Mouse (Mus musculus) B cell, adult 67 days (primary cell): ENCODE measurements around the gene Gm49321. TPM values are rescaled to one million over a fixed set of nuclear protein-coding genes. Genes with fewer than 3 reads are reported as not detected.

Experiments used
- total RNA-seq, 2 experiments: library from RNA; stranded (reverse); gene quantifications; 4 replicates each; pipeline ENCODE4 v1.2.4; 2023

Gene Gm49321
- 10 to 100 TPM in 1 of 2 experiments, 1 to 10 TPM in 1; 8.4 to 12.9 TPM for total RNA-seq

DNA sequence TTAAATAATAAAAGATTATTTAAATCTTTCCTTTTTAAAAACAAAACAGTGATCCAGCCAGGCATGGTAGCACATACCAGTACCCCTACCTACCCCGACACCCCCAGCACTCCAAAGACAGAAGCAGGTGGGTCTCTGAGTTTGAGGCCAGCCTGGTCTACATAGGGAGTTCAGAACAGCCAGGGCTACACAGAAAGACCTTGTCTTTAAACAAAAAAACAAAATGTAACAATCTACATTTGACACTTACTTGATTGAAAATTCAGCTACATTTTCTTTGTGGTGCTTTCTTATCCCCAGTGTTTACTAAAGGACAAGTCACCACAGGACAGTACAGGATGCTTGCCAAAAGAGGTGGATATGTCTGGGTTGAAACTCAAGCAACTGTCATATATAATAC, at the start of gene Gm49321:
Gene Gm49321 (plus strand): TSS at position 301 of the 400 bp plus-strand sequence.

DNA sequence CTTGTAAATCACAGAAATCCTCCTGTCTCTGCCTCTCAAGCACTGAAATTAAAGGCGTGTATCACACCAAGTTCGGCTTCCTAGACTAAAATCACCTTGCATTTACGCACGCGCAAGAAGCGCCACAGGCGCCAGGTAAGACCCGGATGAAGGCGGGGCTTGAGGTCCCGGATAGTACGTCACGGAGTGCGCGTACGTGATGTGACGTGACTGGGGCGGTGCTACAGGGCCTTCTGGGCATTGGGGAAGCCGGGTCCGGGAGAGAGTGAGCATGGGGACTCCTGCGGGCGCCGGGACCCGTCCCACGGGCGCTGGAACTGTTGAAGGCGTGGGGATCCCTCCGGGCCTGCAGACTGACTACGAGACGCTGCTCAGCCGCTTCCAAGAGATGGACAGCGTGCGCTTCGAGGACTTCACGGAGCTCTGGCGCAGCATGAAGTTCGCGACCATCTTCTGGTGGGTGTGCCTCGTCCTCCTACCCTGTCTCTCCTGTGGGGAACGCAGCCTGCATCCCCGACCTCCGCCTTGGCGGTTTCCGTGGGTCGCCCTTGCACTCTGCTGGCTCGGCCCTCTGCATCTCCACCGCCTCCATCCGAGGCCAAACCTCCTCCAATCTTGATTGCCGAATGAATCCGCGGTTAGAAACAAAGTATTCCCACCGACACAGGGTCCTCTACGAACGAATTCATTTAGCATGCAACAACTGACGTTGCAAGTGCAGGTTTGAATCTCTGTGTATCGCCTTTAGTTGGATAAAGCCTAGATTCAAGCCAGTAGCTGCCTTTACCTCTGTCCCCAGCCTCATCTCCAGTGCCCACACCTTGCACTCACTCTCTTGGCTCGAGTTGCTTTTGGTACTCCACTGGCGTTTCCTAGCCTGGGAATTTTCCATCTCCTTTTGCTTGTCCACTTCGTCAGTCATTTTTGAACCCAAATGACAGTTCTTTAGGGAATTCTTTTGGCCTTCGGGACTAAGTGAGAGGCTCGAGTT, 27.1 kb downstream of the Gm49321 start, which contains the start of gene Snapc1:
Gene Snapc1 (plus strand): TSS at position 191 of the 991 bp plus-strand sequence.

DNA sequence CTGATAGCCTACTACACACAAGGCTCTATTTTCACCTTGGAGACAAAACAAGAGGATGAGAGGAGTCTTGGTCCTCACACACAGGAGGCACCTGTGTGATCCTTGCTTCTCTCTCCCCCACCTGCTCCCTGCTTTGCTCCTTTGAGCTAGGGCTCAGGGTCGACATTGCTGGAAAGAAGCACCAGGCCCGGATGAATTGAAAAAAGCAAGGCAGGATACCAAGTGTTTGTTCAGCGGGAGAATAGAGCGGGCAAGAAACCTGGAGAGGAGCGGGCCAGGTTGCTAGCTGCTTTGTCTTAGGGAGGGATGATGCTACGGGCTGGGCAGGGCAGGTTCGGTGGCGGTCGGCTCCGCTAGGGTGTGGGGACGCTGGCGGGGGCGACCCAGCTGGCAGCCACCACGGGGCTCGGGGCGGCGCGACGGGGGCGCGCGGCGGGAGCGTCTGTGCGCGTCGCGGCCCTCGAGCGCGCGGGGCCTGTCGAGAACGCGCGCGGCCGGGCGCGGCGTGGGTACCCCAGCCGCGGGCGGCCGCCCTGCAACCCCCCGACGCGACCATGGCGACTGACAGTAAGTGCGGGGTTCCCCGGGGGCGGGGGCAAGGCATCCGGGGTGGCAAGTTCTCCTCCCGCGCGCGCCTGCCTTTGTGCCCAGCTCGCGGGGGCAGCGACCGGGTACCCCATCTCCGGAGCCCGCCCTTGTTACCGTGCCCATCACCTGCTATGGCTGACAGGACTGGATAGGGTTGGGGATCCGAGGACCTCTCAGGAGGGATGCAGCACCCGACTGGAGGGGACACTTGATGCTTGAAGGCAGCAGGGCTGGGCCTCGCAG, 60.1 kb downstream of the Gm49321 start, which contains the start of gene Syt16:
Gene Syt16 (plus strand): TSS at position 365 of the 831 bp plus-strand sequence.

Other genes with a start within 250 kb of the Gm49321 start
- gene Hif1a, start 36.3 kb upstream of the Gm49321 start, total RNA-seq = 10 to 100 TPM; 96.3 to 97.7 TPM
- 10 to 100 TPM; 34.9 to 37.5 TPM for gene Snapc1, start 26.8 kb downstream of the Gm49321 start, total RNA-seq
- gene Syt16, start 60.0 kb downstream of the Gm49321 start, total RNA-seq = not detected